Mouse (Mus musculus) c-Kit-positive CD71-positive TER-119-positive erythroid progenitor cells, embryonic 14.5 days (primary cell): ENCODE data around the gene Ranbp1.
"Not testable (repeated sequence)": the region's sequence is repeated elsewhere in the genome, so short reads cannot be mapped to it uniquely, and the experiment has no call there.

ENCODE experiments used
- DNase-seq: peaks from one replicate; pipeline ENCODE4 v3.0.0-alpha.2; 2013; ENCODE audit warnings: low spot score

The Ranbp1 gene

DNA sequence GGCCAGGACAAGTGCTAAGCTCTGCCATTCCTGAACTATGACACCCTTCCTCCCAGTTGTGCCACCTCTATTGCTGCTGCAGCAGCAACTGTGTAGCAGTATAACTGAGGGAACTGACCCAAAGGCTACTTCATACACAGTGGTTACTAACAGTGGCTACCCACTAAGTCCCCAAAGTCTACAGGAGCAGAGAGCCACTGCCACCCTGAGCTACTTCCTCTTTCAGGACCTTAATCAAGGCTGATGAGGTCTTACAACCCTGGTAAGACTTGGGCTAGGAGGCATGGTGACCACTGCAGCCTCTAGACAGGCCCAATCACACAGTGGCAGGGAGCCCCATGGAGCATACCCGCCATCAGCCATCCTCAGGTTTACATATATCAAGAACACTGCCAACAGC, 46.5 kb downstream of the Ranbp1 start:
- DNase-seq, result no peak

DNA sequence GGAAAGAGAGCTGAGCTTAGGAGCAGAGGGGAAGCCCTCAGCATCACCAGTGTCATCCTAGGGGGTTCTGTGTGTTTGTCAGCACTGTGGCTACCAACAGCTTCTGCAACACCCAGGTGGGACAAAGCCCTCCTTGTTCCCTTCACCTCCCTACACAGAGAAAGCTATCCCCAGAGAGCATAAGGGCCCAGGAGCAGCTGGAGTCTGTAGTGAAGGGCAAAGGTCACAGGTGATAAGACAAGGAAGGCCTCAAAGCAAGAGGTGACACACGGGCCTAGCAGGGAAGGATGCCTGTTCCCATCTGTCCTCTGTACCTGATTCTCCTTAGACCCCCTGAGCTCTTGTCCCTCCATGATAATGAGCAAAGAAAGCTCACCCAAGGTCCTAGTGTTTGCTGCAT, 46.9 kb downstream of the Ranbp1 start:
- no peak for DNase-seq

DNA sequence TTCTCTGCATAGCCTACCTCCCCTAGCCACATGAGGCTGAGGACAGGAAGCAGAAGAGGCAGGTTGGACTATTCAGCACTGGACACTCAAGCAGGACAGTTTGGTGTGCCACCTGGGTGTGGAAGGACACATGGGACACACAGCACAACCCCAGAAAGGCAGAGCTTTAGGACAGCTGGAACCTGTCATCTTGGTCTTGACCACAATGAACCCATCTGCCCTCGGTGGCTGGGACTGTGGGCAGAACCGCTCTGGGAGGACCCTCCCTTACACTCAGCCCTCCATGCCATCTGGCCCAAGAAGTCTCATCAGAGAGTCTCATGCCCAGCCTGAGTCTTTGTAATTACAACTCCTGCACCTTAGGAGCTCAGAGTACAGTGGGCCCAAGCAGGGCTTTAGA, 48.5 kb downstream of the Ranbp1 start:
- DNase-seq, result no peak

DNA sequence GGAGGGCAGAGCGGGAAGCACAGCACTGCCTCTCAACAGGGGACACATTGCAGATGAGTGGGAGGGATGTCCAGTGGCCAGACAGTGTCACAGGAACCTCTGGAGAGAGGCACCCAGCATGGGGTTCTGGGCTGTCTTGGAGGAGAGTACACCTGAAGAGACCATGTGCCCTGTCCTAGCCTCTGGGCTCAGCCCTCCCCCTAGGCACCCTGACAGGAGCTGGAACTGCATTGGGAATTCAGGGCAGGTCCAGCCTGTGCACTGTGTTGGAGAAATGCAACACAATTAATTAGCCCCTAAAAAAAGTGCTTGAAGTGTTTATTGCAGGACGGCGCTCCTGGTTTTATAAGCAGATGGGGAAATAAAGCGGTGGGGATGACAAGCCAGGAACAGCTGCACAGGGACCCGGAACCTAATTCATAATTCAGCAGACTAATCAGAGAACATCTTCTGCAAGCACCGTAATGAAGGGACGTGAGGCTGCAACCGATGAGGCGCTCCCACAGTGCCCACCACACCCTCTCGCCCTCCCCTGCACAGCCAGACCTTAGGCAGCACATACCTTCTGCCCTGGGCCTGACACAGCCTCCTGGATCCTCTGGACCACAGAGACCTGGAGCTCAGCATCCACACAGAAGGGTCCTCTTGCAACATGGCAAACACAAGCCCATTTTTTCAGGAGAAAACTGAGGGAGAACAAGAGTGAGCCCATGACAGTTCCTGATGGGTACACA, 50.0 kb downstream of the Ranbp1 start:
- DNase-seq, result no peak

DNA sequence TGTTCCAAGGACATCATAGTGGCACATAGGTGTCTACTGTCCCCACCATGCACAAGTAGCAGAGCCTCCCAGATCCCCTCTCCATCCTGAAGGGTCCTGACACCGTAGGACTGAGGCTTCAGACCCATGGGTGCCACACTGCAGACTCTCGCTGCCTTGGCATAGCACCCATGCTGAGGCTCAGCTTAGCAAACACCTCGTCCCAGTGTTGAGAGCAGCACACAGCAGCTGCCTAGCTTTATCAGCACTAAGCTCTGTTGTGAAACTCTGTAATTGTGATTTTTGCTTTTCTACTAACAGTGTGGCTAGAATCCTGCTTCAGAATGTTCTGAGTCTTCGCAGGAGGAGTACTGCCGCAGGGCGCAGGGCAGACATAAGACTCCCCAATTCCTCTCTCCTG, 50.7 kb downstream of the Ranbp1 start:
- DNase-seq, result no peak

DNA sequence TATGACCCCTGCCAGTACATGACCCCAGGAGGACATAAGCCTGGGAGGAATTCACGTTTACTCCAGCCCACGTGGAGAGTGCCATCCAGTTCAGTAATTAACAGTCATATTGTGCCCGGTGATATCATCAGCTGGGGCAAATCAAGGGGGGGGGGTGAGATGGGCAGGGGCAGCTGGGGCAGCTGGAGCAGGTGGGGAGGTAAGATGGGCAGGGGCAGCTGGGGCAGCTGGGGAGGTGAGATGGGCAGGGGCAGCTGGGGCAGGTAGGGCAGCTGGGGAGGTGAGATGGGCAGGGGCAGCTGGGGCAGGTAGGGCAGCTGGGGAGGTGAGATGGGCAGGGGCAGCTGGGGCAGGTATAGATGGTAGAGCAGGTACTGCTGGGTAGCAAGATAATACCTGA, 53.0 kb downstream of the Ranbp1 start:
- not testable (repeated sequence) for DNase-seq

GRCm38 (mm10) chr16:18195068-18195467, 53.5 kb downstream of the Ranbp1 start:
- no peak for DNase-seq

- DNase-seq, result no peak
Measured at GRCm38 (mm10) chr16:18194208-18194985, 54.1 kb downstream of the Ranbp1 start.

DNA sequence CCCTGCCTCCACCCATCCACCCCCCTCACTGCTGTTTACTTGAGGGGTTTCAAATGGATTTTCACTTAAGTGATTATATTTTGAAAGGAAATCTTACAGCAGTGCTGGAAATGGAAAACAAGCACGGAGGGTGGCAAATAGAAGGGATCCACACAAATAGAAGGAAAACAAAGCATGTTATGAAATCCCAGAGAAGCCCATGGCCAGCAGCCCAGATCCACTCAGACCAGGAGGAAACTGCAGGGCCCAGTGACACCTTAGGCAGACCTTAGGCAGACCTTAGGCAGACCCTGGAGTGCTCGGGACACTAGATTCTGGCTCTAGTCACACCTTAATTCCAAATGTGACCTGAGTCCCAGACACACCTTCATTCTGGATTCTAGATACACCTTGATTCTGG, 57.5 kb downstream of the Ranbp1 start:
- no peak for DNase-seq
